Mouse (Mus musculus): ENCODE measurements around the gene Gm42957.

DNA sequence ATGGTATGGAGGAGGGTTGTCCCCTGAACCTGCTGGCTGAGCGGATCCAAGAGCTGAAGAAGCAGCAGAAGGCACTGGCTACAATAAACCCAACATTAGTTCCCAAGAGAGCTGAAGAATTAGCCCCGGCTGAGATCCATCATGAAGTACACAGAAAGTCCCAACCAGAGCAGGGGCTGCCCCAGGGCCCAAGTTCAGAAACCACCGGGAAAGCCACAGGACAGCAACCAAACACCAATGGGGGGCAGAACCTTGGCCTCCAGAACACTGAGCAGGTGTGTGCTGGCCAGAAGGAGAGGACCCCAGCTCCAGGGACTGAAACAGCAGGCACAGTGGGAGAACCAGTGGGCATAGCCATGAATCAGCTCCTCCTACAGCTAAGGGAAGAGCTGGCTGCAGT is 48.2 kb downstream of the Gm42957 start:
- no peak for TF ChIP-seq CTCF (IDR thresholded peaks at IDR 0.05; ENCODE audit: control insufficient read depth, insufficient read depth, insufficient read length)
- no peak for TF ChIP-seq MAX (IDR thresholded peaks at IDR 0.05)
